Mouse (Mus musculus) cortical plate, adult 2 months (tissue): Measurements from ENCODE around the gene Sec23b.

ENCODE experiments used
- CTCF ChIP-seq: fragments of 200-500 bp; IDR thresholded peaks from 2 replicates; pipeline ENCODE4 v1.5.1; 2011; ENCODE audit warnings: mild to moderate bottlenecking, control low read depth, low read length; ENCODE audit not compliant: insufficient read depth; ENCODE audit errors: extremely low read depth
- POLR2A ChIP-seq: fragments of 200-500 bp; IDR thresholded peaks from 2 replicates; pipeline ENCODE4 v1.6.1; 2011; ENCODE audit warnings: mild to moderate bottlenecking, low read length, control low read depth; ENCODE audit not compliant: insufficient read depth; ENCODE audit errors: extremely low read depth

GRCm38 (mm10) chr2:144593951-144594651 is 38.1 kb downstream of the Sec23b start, which contains the start of gene Smim26:
- no peak for TF ChIP-seq CTCF
- TF ChIP-seq POLR2A, result peak; percentile 93
